Mouse (Mus musculus) megakaryocyte, embryonic 14.5 days (primary cell): ENCODE data around the gene Cntnap2. TPM values are rescaled to one million over a fixed set of nuclear protein-coding genes. Genes with fewer than 3 reads are reported as not detected.

Experiments
- H3K27me3 ChIP-seq: replicated peaks from 2 replicates; pipeline ENCODE3; 2012; ENCODE audit warnings: inconsistent platforms
- H3K36me3 ChIP-seq: replicated peaks from 2 replicates; pipeline ENCODE3; 2012; ENCODE audit warnings: low read length, inconsistent platforms, mixed read lengths
- H3K4me1 ChIP-seq: 2 replicates; pipeline ENCODE4 v1.6.1; 2012; ENCODE audit warnings: inconsistent platforms
- H3K4me3 ChIP-seq: replicated peaks from 2 replicates; pipeline ENCODE3; 2012; ENCODE audit warnings: moderate library complexity, mild to moderate bottlenecking, inconsistent platforms
- H3K9me3 ChIP-seq: 2 replicates; pipeline ENCODE4 v1.6.1; 2012; ENCODE audit warnings: inconsistent platforms
- FLI1 ChIP-seq: IDR thresholded peaks from 2 replicates; pipeline ENCODE4 v1.6.1; 2012; ENCODE audit warnings: low read length, inconsistent platforms, mixed read lengths
- GATA1 ChIP-seq: IDR thresholded peaks from 3 replicates; pipeline ENCODE4 v1.6.1; 2012; ENCODE audit warnings: mixed read lengths, low read length, inconsistent platforms, borderline replicate concordance
- polyA plus RNA-seq: library from polyadenylated mRNA; stranded (reverse); fragments of >175 nt; gene quantifications from 2 replicates; pipeline ENCODE4 v1.2.3, GENCODE M21; 2012; ENCODE audit warnings: low replicate concordance; ENCODE audit not compliant: insufficient read depth

The Cntnap2 gene
- polyA plus RNA-seq, 1 experiment: 0.03 TPM

GRCm38 (mm10) chr6:47012933-47013332 lies 1953.8 kb downstream of the Cntnap2 start:
- TF ChIP-seq GATA1 (no peak), FLI1 (no peak)
- H3K4me3 ChIP-seq: no peak overlapping the region
- H3K36me3 ChIP-seq: no peaks in the 10 kb centered on the region
- no peaks in the 10 kb centered on the region for H3K9me3 ChIP-seq
- no peaks in the 10 kb centered on the region for H3K27me3 ChIP-seq
- H3K4me1 ChIP-seq: no peaks in the 10 kb centered on the region

DNA sequence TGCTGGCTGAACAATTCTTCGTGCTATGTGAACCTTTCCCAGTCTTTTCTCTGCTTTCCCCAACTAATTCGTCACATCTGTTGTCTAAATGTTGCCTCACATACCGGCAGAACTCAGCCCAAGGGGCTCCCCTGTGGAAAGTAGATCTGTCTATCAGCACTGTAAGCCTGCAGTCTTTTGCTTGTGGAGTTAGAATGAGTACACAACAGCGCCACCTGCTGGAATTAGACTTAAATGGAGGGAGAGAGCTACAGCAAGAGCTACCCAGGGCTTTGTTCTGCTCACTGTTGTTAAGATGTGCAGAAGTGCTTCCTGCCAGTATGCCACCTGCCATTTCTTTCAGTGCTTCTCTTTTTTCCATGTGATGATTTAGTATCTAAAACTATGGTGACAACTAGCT lies 1954.4 kb downstream of the Cntnap2 start:
- Histone ChIP-seq H3K27me3 (no peaks in the 10 kb centered on the region), H3K36me3 (no peaks in the 10 kb centered on the region), H3K4me3 (no peak overlapping the region), H3K9me3 (no peaks in the 10 kb centered on the region), H3K4me1 (no peaks in the 10 kb centered on the region)
- TF ChIP-seq GATA1 (no peak), FLI1 (no peak)

- Histone ChIP-seq H3K27me3 (no peaks in the 10 kb centered on the region), H3K9me3 (no peaks in the 10 kb centered on the region)
- TF ChIP-seq GATA1 (no peak), FLI1 (no peak)
Observed at GRCm38 (mm10) chr6:47014886-47015586, 1955.9 kb downstream of the Cntnap2 start.

GRCm38 (mm10) chr6:47026064-47026686 lies 1967.0 kb downstream of the Cntnap2 start:
- H3K4me1 ChIP-seq: no peaks in the 10 kb centered on the region
- TF ChIP-seq GATA1 (no peak), FLI1 (no peak)
- no peaks in the 10 kb centered on the region for H3K27me3 ChIP-seq
- H3K4me3 ChIP-seq: no peak overlapping the region
- H3K9me3 ChIP-seq: no peaks in the 10 kb centered on the region
- no peaks in the 10 kb centered on the region for H3K36me3 ChIP-seq

More at GRCm38 (mm10) chr6:47014886-47015586, 1955.9 kb downstream of the Cntnap2 start:
- H3K4me1 ChIP-seq: no peaks in the 10 kb centered on the region
- H3K36me3 ChIP-seq: no peaks in the 10 kb centered on the region
- H3K4me3 ChIP-seq: no peak overlapping the region

- TF ChIP-seq GATA1 (no peak), FLI1 (no peak)
- no peaks in the 10 kb centered on the region for H3K27me3 ChIP-seq
- no peaks in the 10 kb centered on the region for H3K9me3 ChIP-seq
Observed at GRCm38 (mm10) chr6:47031362-47031761, 1972.2 kb downstream of the Cntnap2 start.

GRCm38 (mm10) chr6:47042602-47043001 lies 1983.4 kb downstream of the Cntnap2 start:
- Histone ChIP-seq H3K36me3 (no peaks in the 10 kb centered on the region), H3K9me3 (no peaks in the 10 kb centered on the region), H3K4me1 (no peaks in the 10 kb centered on the region), H3K27me3 (peaks cover 5% of the 10 kb centered on the region), H3K4me3 (no peak overlapping the region)
- no peak for TF ChIP-seq GATA1
- TF ChIP-seq FLI1: no peak

More at GRCm38 (mm10) chr6:47031362-47031761, 1972.2 kb downstream of the Cntnap2 start:
- no peaks in the 10 kb centered on the region for H3K36me3 ChIP-seq
- H3K4me1 ChIP-seq: no peaks in the 10 kb centered on the region
- no peak overlapping the region for H3K4me3 ChIP-seq

DNA sequence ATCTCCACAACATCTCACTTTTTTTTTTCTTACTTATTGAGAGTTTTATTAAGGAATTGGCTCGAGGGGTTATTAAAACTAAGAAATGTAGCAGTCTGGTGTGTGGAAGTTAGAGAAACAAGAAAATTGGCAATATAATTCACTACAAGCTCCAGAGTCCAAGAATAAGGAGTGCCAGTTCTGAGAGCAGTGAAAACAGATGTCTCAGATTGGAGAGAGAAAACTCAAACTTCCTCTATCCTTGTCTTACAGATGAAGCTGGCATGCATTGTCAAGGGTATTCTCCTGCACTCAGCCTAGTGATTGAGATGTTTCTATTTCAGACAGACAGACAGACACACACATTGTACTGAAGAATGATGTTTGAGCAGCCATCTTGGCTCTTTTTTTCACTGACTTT lies 1984.4 kb downstream of the Cntnap2 start:
- Histone ChIP-seq H3K36me3 (no peaks in the 10 kb centered on the region), H3K27me3 (peaks cover 5% of the 10 kb centered on the region), H3K4me3 (no peak overlapping the region), H3K4me1 (no peaks in the 10 kb centered on the region), H3K9me3 (no peaks in the 10 kb centered on the region)
- TF ChIP-seq GATA1 (no peak), FLI1 (no peak)

DNA sequence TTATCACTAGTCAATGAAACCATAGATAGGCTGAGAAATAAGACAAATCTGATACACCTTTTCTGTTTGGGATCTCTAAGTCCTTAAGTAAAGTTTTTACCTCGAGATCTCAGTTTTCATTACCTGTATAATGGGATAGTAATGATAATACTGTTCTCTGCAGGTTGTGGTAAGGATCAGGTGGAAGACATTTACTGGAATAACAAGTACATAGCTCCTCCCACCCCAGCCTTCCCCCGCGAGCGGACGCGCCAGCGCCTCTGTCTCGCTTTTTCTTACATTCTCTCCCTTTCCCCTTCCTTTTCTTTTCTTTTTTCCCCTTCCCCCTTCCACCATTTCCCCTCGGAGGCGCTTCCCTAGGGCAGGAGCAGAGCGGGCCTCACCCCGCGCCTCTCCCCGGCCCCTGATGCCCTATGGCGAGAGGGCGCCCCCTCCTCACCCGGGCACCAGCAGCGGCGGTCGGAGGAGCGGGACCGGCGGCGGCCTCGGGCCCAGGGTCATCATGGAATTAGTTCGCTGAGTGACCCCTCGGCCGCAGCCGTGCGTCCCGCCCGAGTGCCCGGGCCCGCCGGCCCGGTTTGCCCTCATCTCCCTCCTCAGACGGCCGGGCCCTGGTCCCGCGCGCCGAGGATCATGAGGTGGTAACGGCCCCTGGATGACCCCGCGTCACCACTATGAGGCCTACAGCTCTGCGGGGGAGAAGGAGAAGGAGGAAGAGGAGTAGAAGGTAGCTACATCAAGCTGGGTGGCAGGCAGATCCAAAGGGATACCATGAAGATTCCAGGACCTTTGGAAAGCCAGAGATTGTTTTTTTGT lies 1985.4 kb downstream of the Cntnap2 start:
- H3K4me3 ChIP-seq: no peak overlapping the region
- H3K4me1 ChIP-seq: no peaks in the 10 kb centered on the region
- no peaks in the 10 kb centered on the region for H3K36me3 ChIP-seq
- no peaks in the 10 kb centered on the region for H3K9me3 ChIP-seq
- TF ChIP-seq FLI1: no peak
- no peak for TF ChIP-seq GATA1
- peaks cover 5% of the 10 kb centered on the region for H3K27me3 ChIP-seq

- Histone ChIP-seq H3K4me3 (no peak overlapping the region), H3K9me3 (no peaks in the 10 kb centered on the region), H3K27me3 (peaks cover 5% of the 10 kb centered on the region), H3K36me3 (no peaks in the 10 kb centered on the region), H3K4me1 (no peaks in the 10 kb centered on the region)
- TF ChIP-seq GATA1 (no peak), FLI1 (no peak)
Observed at GRCm38 (mm10) chr6:47049051-47049450, 1989.9 kb downstream of the Cntnap2 start.
